Mouse (Mus musculus) embryo, embryonic 10.5 days (tissue): ENCODE results near the gene Slc16a9.

Experiments
- DNase-seq: peaks from one replicate; pipeline ENCODE4 v3.0.0-alpha.2; 2015; ENCODE audit warnings: low spot score

The Slc16a9 gene

GRCm38 (mm10) chr10:70250354-70250753 lies 5.5 kb downstream of the Slc16a9 start:
- no peak for DNase-seq

GRCm38 (mm10) chr10:70250766-70251165 lies 5.9 kb downstream of the Slc16a9 start:
- no peak for DNase-seq

- DNase-seq: no peak
These were observed 9.8 kb downstream of the Slc16a9 start for GRCm38 (mm10) chr10:70254666-70255065.

GRCm38 (mm10) chr10:70255601-70256210 lies 10.8 kb downstream of the Slc16a9 start:
- no peak for DNase-seq

- no peak for DNase-seq
These were observed 12.1 kb downstream of the Slc16a9 start for GRCm38 (mm10) chr10:70257029-70257428.

- DNase-seq: no peak
These were observed 16.0 kb downstream of the Slc16a9 start for GRCm38 (mm10) chr10:70260904-70261303.

GRCm38 (mm10) chr10:70262051-70262450 lies 17.2 kb downstream of the Slc16a9 start:
- no peak for DNase-seq

GRCm38 (mm10) chr10:70263681-70264189 lies 18.8 kb downstream of the Slc16a9 start:
- DNase-seq: no peak

GRCm38 (mm10) chr10:70264337-70265036 lies 19.6 kb downstream of the Slc16a9 start:
- DNase-seq: no peak

- DNase-seq: no peak
These were observed 21.6 kb downstream of the Slc16a9 start for GRCm38 (mm10) chr10:70266501-70266900.

GRCm38 (mm10) chr10:70268581-70269446 lies 23.9 kb downstream of the Slc16a9 start:
- no peak for DNase-seq

GRCm38 (mm10) chr10:70269447-70269787 lies 24.5 kb downstream of the Slc16a9 start:
- DNase-seq: no peak

GRCm38 (mm10) chr10:70276678-70277077 lies 31.8 kb downstream of the Slc16a9 start:
- no peak for DNase-seq

GRCm38 (mm10) chr10:70279349-70279748 lies 34.4 kb downstream of the Slc16a9 start:
- DNase-seq: no peak

- DNase-seq: peak; percentile 65
These were observed 42.9 kb downstream of the Slc16a9 start for GRCm38 (mm10) chr10:70287825-70288235.

- DNase-seq: peak; percentile 41
These were observed 43.8 kb downstream of the Slc16a9 start for GRCm38 (mm10) chr10:70288406-70289327.

- DNase-seq: peak; percentile 40
These were observed 47.1 kb downstream of the Slc16a9 start for GRCm38 (mm10) chr10:70292014-70292413.

- DNase-seq: no peak
These were observed 49.2 kb downstream of the Slc16a9 start for GRCm38 (mm10) chr10:70294094-70294493.

- DNase-seq: peak; percentile 96
These were observed 51.8 kb downstream of the Slc16a9 start for GRCm38 (mm10) chr10:70296531-70297366.

- DNase-seq: no peak
These were observed 54.2 kb downstream of the Slc16a9 start for GRCm38 (mm10) chr10:70299118-70299517.

- no peak for DNase-seq
These were observed 54.8 kb downstream of the Slc16a9 start for GRCm38 (mm10) chr10:70299653-70300052.
